Mouse (Mus musculus): Measurements from ENCODE around the gene Cars2.
"Not testable (repeated sequence)": the region's sequence is repeated elsewhere in the genome, so short reads cannot be mapped to it uniquely, and the experiment has no call there.

Gene Cars2

GRCm38 (mm10) chr8:11556691-11557423 is 6.3 kb upstream of the Cars2 start:
- in situ Hi-C loops (cut with MboI; ENCODE audit: low sequenced_read_pairs): no loop called here

- in situ Hi-C loops (cut with MboI; ENCODE audit: low sequenced_read_pairs): no loop called here
Observed at GRCm38 (mm10) chr8:11555720-11556591, 5.4 kb upstream of the Cars2 start.

- in situ Hi-C loops (cut with MboI; ENCODE audit: low sequenced_read_pairs): no loop called here
Observed at GRCm38 (mm10) chr8:11554799-11555719, 4.5 kb upstream of the Cars2 start, which contains the start of gene Ing1. Ing1 (plus strand) TSS chr8:11555571.

- in situ Hi-C loops (cut with MboI; ENCODE audit: low sequenced_read_pairs): no loop called here
Observed at GRCm38 (mm10) chr8:11552390-11552789, 1.8 kb upstream of the Cars2 start.

GRCm38 (mm10) chr8:11551497-11551896 is 914 bp upstream of the Cars2 start:
- in situ Hi-C loops (cut with MboI; ENCODE audit: low sequenced_read_pairs): not testable (repeated sequence)

GRCm38 (mm10) chr8:11549706-11550105 is 877 bp downstream of the Cars2 start:
- in situ Hi-C loops (cut with MboI; ENCODE audit: low sequenced_read_pairs): no loop called here

GRCm38 (mm10) chr8:11547063-11547462 is 3.5 kb downstream of the Cars2 start:
- in situ Hi-C loops (cut with MboI; ENCODE audit: low sequenced_read_pairs): no loop called here

GRCm38 (mm10) chr8:11544386-11544785 is 6.2 kb downstream of the Cars2 start:
- in situ Hi-C loops (cut with MboI; ENCODE audit: low sequenced_read_pairs): no loop called here

- in situ Hi-C loops (cut with MboI; ENCODE audit: low sequenced_read_pairs): no loop called here
Observed at GRCm38 (mm10) chr8:11542866-11543265, 7.7 kb downstream of the Cars2 start.

- in situ Hi-C loops (cut with MboI; ENCODE audit: low sequenced_read_pairs): no loop called here
Observed at GRCm38 (mm10) chr8:11542031-11542430, 8.6 kb downstream of the Cars2 start.

- in situ Hi-C loops (cut with MboI; ENCODE audit: low sequenced_read_pairs): no loop called here
Observed at GRCm38 (mm10) chr8:11540182-11540581, 10.4 kb downstream of the Cars2 start.

GRCm38 (mm10) chr8:11539049-11539448 is 11.5 kb downstream of the Cars2 start:
- in situ Hi-C loops (cut with MboI; ENCODE audit: low sequenced_read_pairs): no loop called here

- in situ Hi-C loops (cut with MboI; ENCODE audit: low sequenced_read_pairs): no loop called here
Observed at GRCm38 (mm10) chr8:11534494-11534893, 16.1 kb downstream of the Cars2 start.

- in situ Hi-C loops (cut with MboI; ENCODE audit: low sequenced_read_pairs): no loop called here
Observed at GRCm38 (mm10) chr8:11530849-11531248, 19.7 kb downstream of the Cars2 start.

GRCm38 (mm10) chr8:11530155-11530770 is 20.3 kb downstream of the Cars2 start:
- in situ Hi-C loops (cut with MboI; ENCODE audit: low sequenced_read_pairs): no loop called here

- in situ Hi-C loops (cut with MboI; ENCODE audit: low sequenced_read_pairs): no loop called here
Observed at GRCm38 (mm10) chr8:11523331-11523730, 27.3 kb downstream of the Cars2 start.

GRCm38 (mm10) chr8:11518676-11519075 is 31.9 kb downstream of the Cars2 start:
- in situ Hi-C loops (cut with MboI; ENCODE audit: low sequenced_read_pairs): no loop called here

- in situ Hi-C loops (cut with MboI; ENCODE audit: low sequenced_read_pairs): no loop called here
Observed at GRCm38 (mm10) chr8:11518056-11518396, 32.6 kb downstream of the Cars2 start.

- in situ Hi-C loops (cut with MboI; ENCODE audit: low sequenced_read_pairs): no loop called here
Observed at GRCm38 (mm10) chr8:11517366-11518055, 33.1 kb downstream of the Cars2 start.

GRCm38 (mm10) chr8:11516292-11516691 is 34.3 kb downstream of the Cars2 start:
- in situ Hi-C loops (cut with MboI; ENCODE audit: low sequenced_read_pairs): no loop called here

All from CH12F3 (cell line).